Mouse (Mus musculus) heart, postnatal 0 days (tissue): ENCODE data around the gene Fgf23. TPM values are rescaled to one million over a fixed set of nuclear protein-coding genes. Genes with fewer than 3 reads are reported as not detected.

Experiments
- ATAC-seq: fragments of 200-750 bp; cut with Nextera tagmentation; 2 replicates; pipeline ENCODE4 v1.8.0; 2017; ENCODE audit warnings: low read depth, moderate number of reproducible peaks, moderate library complexity; ENCODE audit not compliant: insufficient read depth
- DNase-seq: peaks from one replicate; pipeline ENCODE4 v3.0.0-alpha.2; 2016; ENCODE audit warnings: low spot score
- H3K27ac ChIP-seq: fragments of 300-500 bp; sonication (generic); 2 replicates; pipeline ENCODE4 v1.5.1; 2014; ENCODE audit warnings: low read depth, mild to moderate bottlenecking
- H3K27me3 ChIP-seq: fragments of 300-500 bp; sonication (generic); 2 replicates; pipeline ENCODE4 v1.6.1; 2014; ENCODE audit warnings: low read length, mixed read lengths; ENCODE audit not compliant: control insufficient read depth, insufficient read depth
- H3K36me3 ChIP-seq: fragments of 300-500 bp; sonication (generic); replicated peaks from 2 replicates; pipeline ENCODE4 v1.6.1; 2014; ENCODE audit warnings: low read length, mixed read lengths; ENCODE audit not compliant: control insufficient read depth, insufficient read depth
- H3K4me1 ChIP-seq: fragments of 300-500 bp; sonication (generic); 2 replicates; pipeline ENCODE4 v1.6.1; 2014; ENCODE audit warnings: antibody characterized with exemption; ENCODE audit not compliant: control insufficient read depth, insufficient read depth
- H3K4me2 ChIP-seq: fragments of 300-500 bp; sonication (generic); 2 replicates; pipeline ENCODE4 v1.6.1; 2014; ENCODE audit warnings: low read depth, mild to moderate bottlenecking, low read length, moderate library complexity
- H3K4me3 ChIP-seq: fragments of 300-500 bp; sonication (generic); 2 replicates; pipeline ENCODE4 v1.5.1; 2014; ENCODE audit warnings: low read depth, low read length
- H3K9ac ChIP-seq: fragments of 300-500 bp; sonication (generic); replicated peaks from 2 replicates; pipeline ENCODE4 v1.6.1; 2014; ENCODE audit warnings: low read depth, low read length, mixed read lengths
- H3K9me3 ChIP-seq: fragments of 300-500 bp; sonication (generic); replicated peaks from 2 replicates; pipeline ENCODE4 v1.6.1; 2016; ENCODE audit warnings: low read length; ENCODE audit not compliant: control insufficient read depth
- CTCF ChIP-seq: IDR thresholded peaks from 2 replicates; pipeline ENCODE4 v1.5.1; 2016; ENCODE audit warnings: antibody characterized with exemption, control low read depth, low read depth
- EP300 ChIP-seq: IDR thresholded peaks from 2 replicates; pipeline ENCODE4 v1.6.1; 2016; ENCODE audit warnings: antibody characterized with exemption, low read depth
- WGBS: fragments of 180-500 bp; shearing (Covaris S2); extraction: QIAGEN DNeasy Blood & Tissue Kit; methylation state at CpG from one replicate; pipeline ENCODE4 v1.1.7; 2014; 5-methylcytosine and 5-hydroxymethylcytosine counted together
- polyA plus RNA-seq: library from polyadenylated mRNA; unstranded; fragments of >200 nt; fragmentation: Nextera tagmentation; extraction: Ambion mirVana; gene quantifications from 2 replicates; pipeline ENCODE4 v1.2.1, GENCODE M21; 2015
- total RNA-seq: library from RNA; depleted of rRNA; stranded (reverse); fragments of >200 nt; gene quantifications from 2 replicates; pipeline ENCODE4 v1.2.3, GENCODE M21; 2014; ENCODE audit warnings: low replicate concordance; rRNA removed

The Fgf23 gene
- total and polyA plus RNA-seq, 2 experiments from 2014 or later: 0.05 TPM; not detected in 1

DNA sequence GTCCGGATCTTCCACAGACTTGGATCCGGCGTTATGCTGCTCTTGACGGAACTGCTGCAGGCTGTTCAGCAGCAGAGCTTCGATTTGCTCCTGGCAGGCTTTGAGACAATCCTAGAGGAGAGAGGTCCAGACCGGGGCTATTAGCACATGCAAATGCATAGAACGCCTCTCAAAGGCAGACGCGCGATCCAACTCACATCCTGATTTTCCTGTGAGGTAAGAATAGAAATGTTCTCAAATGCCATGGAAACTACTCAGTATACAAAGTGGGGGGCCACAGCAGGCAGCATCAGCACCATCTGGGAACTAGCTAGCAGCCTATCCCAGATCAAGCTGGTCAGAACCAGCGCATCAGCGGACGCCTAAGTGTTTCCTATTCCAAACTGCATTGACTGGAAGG lies 57.7 kb downstream of the Fgf23 start:
- WGBS: 70% methylated on average over 13 of the region's 13 CpGs
- Histone ChIP-seq H3K4me1 (no peaks in the 10 kb centered on the region), H3K9ac (no peak overlapping the region), H3K4me3 (no peak overlapping the region), H3K27me3 (no peaks in the 10 kb centered on the region), H3K9me3 (no peaks in the 10 kb centered on the region), H3K36me3 (peaks cover 82% of the 10 kb centered on the region), H3K4me2 (no peak overlapping the region), H3K27ac (no peak overlapping the region)
- no peak for ATAC-seq
- TF ChIP-seq CTCF (no peak), EP300 (no peak)
- DNase-seq: no peak

Other genes starting within 250 kb of the Fgf23 start
- gene Ndufa9, start 223.8 kb upstream of the Fgf23 start, total RNA-seq: 532 and 638 TPM in 2 replicates
- 799 and 823 TPM in 2 replicates for gene Ndufa9, start 223.8 kb upstream of the Fgf23 start, polyA plus RNA-seq
- not detected in 2 replicates for gene Akap3, start 219.8 kb upstream of the Fgf23 start, total RNA-seq
- not detected in 2 replicates for gene Akap3, start 219.8 kb upstream of the Fgf23 start, polyA plus RNA-seq
- not detected in 2 replicates for gene Dyrk4, start 151.1 kb upstream of the Fgf23 start, total RNA-seq
- gene Dyrk4, start 151.1 kb upstream of the Fgf23 start, polyA plus RNA-seq: 0.05 and 0.15 TPM in 2 replicates
- gene Rad51ap1, start 133.3 kb upstream of the Fgf23 start, total RNA-seq: 12.9 and 14.9 TPM in 2 replicates
- 9.4 and 9.5 TPM in 2 replicates for gene Rad51ap1, start 133.3 kb upstream of the Fgf23 start, polyA plus RNA-seq
- 3.8 and 5.3 TPM in 2 replicates for gene D6Wsu163e, start 132.9 kb upstream of the Fgf23 start, total RNA-seq
- gene D6Wsu163e, start 132.9 kb upstream of the Fgf23 start, polyA plus RNA-seq: 10.7 and 11.9 TPM in 2 replicates
- not detected in 2 replicates for gene Fgf6, start 57.3 kb upstream of the Fgf23 start, total RNA-seq
- gene Fgf6, start 57.3 kb upstream of the Fgf23 start, polyA plus RNA-seq: not detected in 2 replicates
- gene Tigar, start 36.7 kb downstream of the Fgf23 start, total RNA-seq: 9.0 and 21.1 TPM in 2 replicates
- gene Tigar, start 36.7 kb downstream of the Fgf23 start, polyA plus RNA-seq: 14.4 and 15.6 TPM in 2 replicates
- 31.1 and 34.5 TPM in 2 replicates for gene Ccnd2, start 79.3 kb downstream of the Fgf23 start, total RNA-seq
- gene Ccnd2, start 79.3 kb downstream of the Fgf23 start, polyA plus RNA-seq: 383 and 392 TPM in 2 replicates